Mouse (Mus musculus): Measurements from ENCODE around the gene Nfat5.

Nfat5 gene

DNA sequence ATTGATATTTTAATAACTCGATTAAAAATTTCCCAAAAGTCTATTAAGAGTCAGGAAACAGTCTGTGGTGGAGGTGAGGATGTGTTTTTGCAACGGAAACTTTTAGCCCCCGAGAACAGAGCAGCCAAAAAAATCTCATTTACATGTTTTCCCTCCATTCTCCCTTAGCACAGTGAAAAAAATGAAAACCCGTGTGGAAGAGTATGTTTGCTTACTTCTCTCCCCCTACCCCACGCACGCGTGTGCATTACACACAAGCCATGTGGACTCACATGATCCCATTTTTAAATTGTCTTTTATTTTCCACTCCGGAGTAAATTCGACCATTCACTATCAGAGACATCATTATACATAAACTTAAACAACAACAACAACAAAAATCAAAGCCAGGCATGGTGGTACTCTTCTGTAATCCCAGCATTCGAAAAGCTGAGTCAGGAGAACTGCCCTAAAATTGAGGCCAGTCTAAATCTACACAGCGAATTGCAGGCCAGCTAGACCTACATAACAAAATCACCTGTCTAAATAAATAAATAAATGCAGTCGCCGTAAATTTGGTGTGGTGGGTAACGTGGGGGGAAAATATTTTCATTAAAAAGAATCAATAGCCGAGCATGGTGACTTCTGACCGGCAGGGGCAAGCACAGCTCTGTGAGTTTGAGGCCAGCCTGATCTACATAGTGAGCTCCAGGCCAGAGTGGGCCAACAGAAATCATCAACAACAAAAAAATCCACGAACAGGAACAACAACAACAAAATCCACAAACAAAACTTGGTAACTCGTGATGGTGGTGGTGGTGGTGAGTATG lies 947 bp upstream of the Nfat5 start:
- DNase-seq (ENCODE audit: low read depth, low spot score) = no peak

DNA sequence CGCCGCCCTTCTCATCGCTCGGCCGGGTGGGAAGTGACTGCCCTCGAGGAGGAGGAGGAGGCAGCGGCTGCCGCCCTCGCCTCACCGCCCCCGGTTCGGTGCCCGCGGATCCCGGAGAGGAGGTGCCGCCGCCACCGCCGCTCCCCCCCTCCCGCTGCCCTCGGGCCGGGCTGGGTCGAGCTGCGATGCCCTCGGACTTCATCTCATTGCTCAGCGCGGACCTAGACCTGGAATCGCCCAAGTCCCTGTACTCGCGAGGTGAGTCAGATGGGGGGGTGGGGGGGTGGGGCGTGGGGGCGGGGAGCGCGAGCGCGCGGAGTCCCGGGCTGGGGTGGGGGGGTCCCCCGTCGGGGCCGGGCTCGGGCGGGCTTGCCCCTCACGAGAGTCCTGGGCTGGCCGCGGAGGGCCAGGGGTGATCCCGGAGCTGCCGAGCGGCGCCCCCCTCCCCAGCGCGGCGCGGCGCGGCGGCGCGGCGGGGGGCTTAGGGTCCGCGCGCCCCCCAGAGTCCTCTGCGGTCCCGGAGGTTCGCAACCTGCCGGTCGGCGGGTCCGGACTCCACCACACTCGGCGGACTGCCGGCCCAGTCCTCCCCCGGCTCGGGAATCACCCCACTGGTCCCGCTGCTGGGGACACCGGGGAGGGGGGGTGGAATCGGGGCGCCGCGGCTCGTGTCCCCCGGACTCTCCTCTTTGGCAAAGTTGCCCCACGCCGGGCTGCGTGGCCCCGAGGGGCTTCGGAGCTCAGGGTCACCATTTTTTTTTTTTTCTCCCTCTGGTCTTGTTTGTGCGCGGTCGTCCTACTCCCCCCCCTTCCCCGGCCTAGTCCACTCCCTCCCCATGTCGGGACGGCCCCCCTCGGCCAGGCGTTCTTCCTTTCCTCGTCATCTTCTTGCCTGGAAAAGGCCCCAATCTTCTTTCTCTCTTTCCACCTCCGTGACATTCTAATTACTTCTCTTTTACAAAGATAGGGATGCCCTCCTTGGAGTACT lies 665 bp downstream of the Nfat5 start:
- peak; percentile 38 for DNase-seq (ENCODE audit: low read depth, low spot score)

DNA sequence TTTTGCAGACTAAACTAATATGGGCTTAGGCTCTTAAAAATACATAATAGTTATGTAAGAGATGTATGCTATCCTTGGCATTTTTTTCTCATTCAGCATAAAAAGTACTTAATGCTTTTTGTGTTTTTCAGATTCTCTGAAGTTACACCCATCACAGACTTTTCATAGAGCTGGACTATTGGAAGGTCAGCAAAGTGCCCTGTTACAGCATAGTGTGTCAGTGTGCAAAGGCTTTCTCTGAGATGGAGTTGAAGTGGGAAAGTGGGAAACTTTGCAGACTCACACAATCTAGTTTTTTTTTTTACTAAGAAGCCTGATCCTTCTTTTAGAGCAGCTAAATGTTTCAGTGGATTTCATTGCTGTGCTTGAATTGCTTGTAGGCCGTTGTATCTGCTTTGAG lies 2.2 kb downstream of the Nfat5 start:
- DNase-seq (ENCODE audit: low read depth, low spot score) = no peak

DNA sequence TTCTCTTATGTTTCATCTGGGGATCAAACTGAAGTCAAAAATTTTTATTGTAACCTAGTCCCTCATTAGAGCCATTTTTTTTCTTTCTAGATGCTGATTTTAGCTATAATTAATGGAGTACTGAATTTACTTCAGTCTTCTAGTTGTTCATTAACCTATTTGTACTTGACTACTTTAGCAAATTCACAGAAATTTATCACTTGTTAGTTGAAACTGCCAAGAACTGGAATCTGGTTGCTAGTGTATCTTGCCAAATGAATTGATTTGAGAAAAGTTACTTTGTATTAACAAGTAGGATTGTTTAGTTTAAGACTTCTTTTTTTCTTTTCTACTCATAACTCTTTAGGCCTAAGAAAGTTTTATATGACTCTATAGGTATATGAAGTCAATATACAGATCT lies 18.6 kb downstream of the Nfat5 start:
- DNase-seq (ENCODE audit: low read depth, low spot score) = no peak

DNA sequence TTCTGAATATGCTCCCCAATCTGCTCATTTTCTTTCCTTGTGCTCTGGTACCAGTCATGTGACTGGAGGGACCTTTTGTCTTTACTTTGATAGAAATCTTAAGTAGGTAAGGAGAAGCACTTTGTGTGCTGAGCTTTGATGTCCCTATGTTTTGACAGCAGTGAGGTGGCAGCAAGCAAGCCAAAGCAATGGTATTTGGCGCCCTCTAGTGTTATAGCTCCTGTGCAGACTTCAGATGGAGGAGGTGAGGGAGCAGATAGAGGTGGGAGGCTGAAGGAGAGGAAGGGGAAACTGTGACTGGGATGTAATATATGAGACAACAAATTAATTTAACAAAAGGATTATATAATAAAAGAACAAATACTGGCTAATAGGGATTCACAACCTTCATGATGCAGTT lies 30.9 kb downstream of the Nfat5 start:
- DNase-seq (ENCODE audit: low read depth, low spot score) = peak; percentile 87

DNA sequence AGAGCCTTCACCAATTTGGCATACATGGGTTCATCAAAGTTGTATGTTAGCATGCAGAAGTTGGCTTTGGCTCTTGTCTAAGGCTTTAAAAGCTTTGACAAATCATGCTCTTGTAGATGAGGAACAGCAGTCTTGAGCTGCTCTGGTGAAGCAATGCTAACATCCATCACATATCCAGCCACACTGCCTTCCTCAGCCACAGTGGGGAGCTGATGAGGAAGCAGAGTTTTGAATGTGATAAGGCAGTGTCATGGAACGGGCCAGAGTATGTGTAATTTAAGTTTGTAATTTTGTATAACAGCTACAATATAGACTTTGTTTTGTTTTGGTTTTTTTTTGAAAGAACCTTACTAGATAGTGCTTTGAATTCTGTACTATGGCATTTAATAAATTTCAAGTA lies 36.3 kb downstream of the Nfat5 start:
- DNase-seq (ENCODE audit: low read depth, low spot score) = no peak

DNA sequence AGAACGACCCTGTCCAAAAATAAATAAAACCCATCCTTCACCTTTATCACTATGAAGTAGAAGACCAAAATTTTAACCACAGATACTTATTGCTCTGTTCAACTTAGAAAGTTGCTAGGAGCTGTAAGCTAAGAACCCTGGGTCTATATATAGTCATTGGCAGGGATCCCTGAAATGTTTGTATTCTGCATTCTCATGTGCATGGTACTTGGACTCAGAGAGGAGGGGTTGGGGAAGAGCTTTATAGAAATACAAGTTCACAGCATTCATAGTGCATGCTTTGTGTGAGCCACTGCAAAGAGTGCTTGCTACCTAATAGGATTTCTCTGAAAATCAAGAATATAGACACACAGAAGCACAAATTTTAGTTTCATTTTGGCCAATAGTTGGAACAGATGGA lies 43.2 kb downstream of the Nfat5 start:
- no peak for DNase-seq (ENCODE audit: low read depth, low spot score)

DNA sequence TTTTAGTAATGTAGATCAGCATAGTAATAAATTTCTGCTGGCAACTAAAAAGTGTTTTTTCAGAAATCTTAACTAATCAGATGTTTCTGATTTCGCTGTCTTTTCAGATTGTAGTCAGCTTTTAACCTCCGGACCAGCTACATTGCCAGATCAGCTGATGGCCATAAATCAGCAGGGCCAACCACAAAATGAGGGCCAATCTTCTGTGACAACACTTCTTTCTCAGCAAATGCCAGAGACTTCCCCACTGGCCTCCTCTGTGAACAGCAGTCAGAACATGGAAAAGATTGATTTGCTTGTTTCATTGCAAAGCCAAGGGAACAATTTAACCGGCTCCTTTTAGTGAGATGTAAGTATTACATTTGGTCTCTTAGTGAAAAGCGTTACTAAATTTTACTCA lies 77.0 kb downstream of the Nfat5 start:
- no peak for DNase-seq (ENCODE audit: low read depth, low spot score)

DNA sequence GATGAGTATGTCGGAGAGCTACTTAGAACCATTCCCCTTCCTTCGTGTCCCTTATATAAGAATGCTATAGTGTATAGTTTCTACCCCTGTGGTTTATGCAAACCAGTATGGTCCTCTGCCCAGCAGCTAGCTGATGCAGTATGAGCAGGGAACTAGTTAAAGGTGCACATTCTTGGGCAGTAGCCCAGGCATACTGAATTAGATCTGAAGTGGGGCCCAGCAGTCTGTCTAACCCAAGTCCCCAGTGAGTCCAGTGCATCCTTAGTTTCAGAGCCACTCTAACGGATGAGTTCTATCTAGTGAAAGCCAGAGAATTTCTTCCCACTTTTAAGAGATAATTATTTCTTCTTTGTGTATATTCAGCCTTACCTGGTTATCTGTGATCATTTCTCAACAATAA lies 84.1 kb downstream of the Nfat5 start:
- no peak for DNase-seq (ENCODE audit: low read depth, low spot score)

DNA sequence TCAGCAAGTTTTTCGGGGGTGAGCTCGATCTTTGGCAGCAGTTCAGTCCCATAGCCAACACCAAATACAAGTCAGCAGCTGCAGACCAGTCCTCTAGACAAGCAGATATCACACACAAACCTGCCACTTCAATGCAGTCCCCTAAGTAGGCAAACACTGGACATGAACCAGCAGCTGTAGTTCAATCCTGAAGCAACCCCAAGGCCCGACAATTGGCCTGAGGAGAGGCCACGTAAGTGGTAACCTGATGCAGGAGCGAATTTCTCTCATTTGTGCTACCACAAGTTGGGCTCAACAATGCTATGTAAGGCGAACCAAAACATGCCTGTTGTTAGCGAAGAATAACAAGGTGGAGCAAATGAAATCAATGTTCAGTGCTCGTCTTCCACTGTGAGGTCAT lies 87.5 kb downstream of the Nfat5 start:
- no peak for DNase-seq (ENCODE audit: low read depth, low spot score)

DNA sequence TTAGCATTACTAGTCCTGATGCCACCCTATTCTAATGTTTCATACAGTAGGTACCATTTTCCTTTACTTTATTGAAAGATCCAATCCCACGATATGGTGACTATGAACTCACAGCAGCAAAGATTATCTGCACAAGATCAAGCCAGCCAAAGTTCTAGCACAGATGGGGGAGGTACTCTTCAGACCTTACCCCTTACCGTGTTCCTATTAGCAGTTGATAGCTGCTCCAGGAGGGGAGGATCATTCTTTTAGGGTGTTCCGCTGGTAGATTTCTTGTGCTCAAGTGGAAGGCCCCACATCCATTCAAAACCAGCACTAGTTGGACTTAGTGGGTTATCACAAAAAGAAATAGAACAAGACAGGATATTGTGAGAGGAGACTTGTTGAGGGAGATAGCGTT lies 88.4 kb downstream of the Nfat5 start:
- DNase-seq (ENCODE audit: low read depth, low spot score) = no peak

DNA sequence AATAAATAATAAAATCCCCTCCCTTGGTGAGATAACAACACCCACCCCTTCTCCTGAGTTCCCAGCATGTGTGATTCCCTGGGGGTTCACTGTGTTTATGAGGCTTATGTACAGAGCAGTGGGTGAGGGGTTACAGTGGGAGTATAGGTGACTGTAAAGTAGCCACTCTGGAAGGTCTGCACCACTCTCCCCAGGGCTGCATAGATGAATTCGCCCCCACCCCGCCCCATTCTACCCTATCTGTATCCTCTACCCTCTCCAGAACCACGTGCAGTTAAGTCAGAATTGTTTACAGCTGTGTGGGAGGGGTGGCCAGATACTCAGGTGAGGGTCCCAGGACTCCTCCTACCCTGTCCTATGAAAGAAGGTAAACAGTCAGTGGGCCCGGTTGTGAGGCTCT lies 89.6 kb downstream of the Nfat5 start:
- no peak for DNase-seq (ENCODE audit: low read depth, low spot score)

DNA sequence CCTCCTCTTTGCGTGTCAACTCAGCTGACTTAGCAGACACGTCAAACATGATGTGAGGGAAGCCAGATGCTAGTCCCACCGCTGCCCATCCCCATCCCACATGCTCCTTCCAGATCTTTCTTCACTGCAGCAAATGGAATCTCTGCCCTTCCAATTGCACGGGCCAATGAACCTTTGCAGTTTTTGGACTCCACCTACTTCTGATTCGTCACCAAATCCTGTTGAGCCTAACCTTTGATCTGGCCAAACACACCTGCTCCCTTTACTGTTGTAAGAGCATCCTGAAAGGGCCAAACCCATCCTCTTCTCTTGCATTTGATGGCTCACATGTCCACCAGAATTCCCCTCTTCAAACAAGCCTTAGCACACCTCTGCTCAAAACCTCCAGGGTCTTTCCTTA lies 91.4 kb downstream of the Nfat5 start:
- no peak for DNase-seq (ENCODE audit: low read depth, low spot score)

DNA sequence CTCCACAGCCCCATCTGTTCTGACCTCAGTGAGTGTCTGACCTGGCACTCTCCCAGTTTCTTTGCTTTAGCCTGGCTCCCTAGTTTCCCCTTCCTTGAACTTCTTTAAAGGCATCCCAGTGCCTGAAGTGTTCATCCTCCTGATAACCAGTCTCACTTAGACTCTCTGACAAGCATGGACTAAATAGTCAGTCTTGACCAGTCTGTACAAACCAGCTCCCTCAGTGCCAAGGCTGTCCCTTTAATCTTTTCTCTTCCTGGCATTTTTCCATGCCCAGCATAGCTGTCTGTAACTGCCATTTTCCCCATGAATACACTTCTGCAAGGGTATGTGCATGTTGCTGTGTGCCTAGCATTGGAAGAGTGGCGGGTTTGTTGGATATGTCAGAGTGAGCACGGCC lies 91.8 kb downstream of the Nfat5 start:
- DNase-seq (ENCODE audit: low read depth, low spot score) = no peak

DNA sequence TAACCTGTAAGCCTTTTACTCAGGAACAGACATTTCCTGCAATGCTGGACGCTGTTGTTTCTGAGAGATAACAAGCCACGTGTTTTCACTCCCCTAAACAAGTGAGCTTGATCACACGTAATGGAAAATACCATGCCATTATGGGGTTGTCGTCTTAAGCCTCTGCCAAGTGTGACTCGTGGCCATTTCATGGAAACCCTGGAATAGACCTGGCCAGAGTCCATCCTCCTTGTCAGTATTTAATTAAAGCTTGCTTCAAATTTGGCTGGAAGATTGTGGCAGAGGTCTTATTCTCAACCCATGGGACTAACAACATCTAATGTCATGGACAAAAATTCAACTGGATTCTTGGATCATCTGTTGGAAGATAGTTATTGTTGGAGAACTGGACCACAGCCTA lies 92.9 kb downstream of the Nfat5 start:
- no peak for DNase-seq (ENCODE audit: low read depth, low spot score)

DNA sequence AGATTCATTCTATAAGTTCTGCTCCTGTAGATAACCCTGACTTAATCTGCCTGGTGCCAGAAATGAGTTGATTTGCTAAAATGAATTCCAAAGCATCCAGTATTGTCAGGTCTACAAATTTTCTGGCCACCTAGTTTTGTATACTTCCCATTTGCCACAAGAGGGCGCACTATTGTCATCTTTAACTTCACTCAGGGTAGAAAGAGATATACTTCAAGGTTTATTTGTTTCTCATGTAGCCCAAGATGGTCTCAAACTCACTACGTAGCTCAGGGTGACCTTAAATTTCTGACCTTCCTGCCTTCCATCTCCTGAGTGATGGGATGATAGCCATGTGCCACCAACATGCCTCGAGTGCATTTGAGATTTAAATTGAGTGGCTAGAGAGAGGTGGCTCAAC lies 93.4 kb downstream of the Nfat5 start:
- DNase-seq (ENCODE audit: low read depth, low spot score) = peak; percentile 43

DNA sequence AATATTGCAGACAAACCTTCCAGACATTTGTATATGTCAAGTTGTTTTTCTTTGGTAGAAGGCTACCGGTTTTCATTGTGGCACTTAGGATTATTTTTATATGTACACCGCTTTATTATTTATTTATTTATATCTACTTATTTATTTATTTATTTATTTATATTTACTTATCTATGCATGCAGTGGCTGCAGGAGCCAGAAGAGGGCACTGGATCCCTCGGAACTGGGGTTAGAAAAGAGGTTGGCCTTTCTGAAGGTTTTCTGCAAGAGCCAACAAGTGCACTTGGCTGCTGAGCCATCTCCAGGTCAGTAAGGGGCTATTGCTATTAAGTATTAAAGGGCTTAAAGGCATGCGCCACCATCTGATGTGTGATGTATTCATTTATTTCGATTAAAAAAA lies 94.6 kb downstream of the Nfat5 start:
- peak; percentile 36 for DNase-seq (ENCODE audit: low read depth, low spot score)

DNA sequence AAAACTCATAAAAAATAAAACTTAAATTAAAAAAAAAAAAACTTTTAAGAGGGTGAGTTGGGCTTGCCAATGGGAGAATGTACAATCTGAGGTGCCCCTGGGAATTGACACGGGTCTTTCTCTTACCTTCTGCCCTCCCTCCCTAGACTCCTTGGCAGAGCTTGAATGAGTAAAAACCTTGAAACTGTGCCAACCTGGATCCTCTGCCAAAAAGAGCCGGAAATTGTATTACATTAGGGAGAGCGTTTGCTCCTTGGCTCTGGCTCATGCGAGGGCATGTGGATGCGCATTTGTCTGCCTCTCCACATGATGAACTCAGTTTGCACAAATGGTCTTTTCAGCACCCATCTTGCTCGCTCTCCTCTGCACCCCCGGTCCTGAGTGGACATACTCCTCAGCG lies 96.3 kb downstream of the Nfat5 start:
- no peak for DNase-seq (ENCODE audit: low read depth, low spot score)

DNA sequence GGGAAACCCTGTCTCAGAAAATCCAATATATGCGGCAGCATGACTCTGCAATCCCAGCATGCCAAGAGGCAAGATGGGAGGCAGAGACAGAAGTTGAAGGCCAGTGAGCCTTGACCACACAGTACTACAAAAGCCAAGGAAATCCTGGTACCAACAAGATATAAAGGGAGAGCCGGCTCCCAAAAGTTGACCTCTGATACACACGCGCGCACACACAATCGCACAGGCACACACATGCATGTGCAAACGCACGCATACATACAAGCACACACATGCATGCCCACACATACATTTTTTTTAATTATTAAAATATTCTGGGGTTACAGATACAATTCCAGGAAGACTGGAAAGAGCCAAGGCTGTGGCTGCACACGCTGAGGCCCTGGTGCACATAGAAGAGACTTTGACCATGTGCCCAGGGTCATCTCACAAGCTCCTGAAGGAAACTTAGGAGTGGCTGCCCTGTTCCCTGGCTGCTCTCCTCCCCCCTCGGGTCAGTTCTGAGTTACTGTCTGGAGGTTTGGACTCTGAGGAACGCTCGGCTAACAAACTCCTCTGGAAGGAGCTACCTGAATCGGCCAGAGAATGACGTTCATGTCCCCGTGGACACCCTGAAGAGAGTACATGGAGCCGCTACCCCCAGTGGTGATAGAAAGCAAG lies 97.3 kb downstream of the Nfat5 start:
- DNase-seq (ENCODE audit: low read depth, low spot score) = no peak

DNA sequence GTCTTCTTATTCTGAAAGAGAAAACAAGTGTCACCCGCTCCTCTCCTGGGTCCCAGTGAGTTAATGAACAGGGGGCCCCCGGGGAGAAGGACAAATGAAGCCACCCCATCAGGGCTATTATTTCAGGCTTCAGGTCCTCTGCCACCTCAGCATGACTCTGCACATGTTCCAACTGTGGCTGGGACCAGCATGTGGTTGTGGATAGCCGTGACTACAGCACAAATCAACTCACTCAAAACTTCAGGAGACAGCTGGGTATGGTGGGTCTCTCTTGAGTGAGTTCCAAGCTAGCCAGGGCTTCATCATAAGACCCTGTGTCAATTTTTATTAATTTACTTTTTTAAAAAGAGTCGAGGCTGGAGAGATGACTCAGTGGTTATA lies 97.9 kb downstream of the Nfat5 start:
- DNase-seq (ENCODE audit: low read depth, low spot score) = no peak

DNA sequence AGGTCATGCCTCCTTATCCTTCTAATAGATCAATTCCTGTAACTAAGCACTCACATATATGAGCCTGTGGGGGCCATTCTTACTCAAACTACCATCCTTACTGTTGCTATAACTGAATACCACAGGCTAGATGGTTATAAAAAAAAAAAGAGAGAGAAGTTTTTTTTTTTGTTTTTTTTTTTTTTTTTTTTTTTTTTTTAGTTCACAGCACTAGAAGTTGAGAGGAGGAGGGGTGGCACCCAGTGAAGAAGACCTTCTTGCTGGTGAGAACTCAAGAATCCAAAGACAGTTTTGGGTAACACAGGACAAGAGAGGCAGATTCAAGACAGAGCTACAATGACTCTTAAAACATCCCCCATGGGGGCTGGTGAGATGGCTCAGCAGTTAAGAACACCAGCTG lies 102.1 kb downstream of the Nfat5 start:
- no peak for DNase-seq (ENCODE audit: low read depth, low spot score)

DNA sequence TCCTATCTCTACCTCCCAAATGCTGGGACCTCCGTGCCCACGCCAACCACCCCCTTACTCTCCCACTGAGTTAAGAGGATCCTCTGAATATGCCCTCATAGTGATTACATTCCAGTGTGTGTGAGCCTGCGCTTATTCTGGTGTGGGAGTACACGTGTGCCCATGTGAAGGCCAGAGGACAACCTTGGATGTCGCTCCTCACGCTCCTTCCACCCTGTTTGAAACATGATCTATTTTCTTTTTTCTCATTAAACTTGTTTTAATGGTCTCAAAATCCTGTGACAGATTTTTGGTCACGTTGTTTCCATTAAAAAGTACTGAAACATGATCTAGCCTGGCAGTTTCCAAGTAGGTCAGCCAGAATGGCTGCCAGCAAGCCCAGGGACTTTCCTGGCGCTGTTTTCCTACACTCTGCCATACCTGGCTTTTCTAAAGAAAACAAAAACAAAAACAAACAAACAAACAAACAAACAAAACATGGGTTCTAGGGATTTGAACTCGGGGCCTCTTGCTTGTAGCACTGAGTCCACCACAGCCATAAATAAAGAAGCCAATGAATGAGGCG lies 102.9 kb downstream of the Nfat5 start:
- no peak for DNase-seq (ENCODE audit: low read depth, low spot score)
